Mouse (Mus musculus) lung, adult 2 months (tissue): ENCODE data around the gene Alk.

ENCODE experiments used
- CTCF ChIP-seq: fragments of 200-500 bp; IDR thresholded peaks from 2 replicates; pipeline ENCODE4 v1.5.1; 2011; ENCODE audit warnings: mild to moderate bottlenecking, low read length, control low read depth; ENCODE audit not compliant: insufficient read depth
- POLR2A ChIP-seq: fragments of 200-500 bp; IDR thresholded peaks from 2 replicates; pipeline ENCODE4 v1.6.1; 2011; ENCODE audit warnings: low read depth, mild to moderate bottlenecking, control low read depth, low read length, borderline replicate concordance; ENCODE audit errors: extremely low read depth

DNA sequence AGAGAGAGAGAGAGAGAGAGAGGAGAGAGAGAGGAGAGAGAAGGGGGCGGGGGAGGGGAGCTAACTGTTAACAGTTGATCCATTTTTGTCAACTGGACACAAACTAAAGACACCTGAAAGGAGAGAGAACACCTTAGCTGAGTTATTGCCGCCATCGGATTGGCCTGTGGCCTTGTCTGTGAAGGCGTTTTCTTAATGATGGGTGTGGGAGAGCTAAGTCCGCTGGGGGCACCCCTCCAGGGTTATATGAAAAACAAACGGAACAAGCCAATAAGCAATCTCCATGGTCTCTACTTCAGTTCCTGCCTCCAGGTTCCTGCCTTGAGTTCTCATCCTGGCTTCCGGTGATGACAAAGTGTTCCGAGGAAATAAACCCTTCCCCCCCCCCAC, 734.2 kb downstream of the Alk start:
- TF ChIP-seq CTCF (no peak), POLR2A (no peak)
